Mouse (Mus musculus) embryo, embryonic 10.5 days (tissue): ENCODE measurements at regions not wholly inside any gene's neighbourhood (a gene's known extent, or its start where the extent isn't known, plus 50 kb on each side); places are given as distances from the start of the nearest gene placed in this dataset.

ENCODE experiments used
- DNase-seq: peaks from one replicate; pipeline ENCODE4 v3.0.0-alpha.2; 2015; ENCODE audit warnings: low spot score

- DNase-seq = no peak
Observed at GRCm38 (mm10) chr9:33214523-33214922, 578.5 kb downstream of the Ets1 start.

GRCm38 (mm10) chr9:33220981-33221380 is 585.0 kb downstream of the Ets1 start:
- DNase-seq = no peak

GRCm38 (mm10) chr9:33222066-33222805 is 586.2 kb downstream of the Ets1 start:
- DNase-seq = no peak

- DNase-seq = no peak
Observed at GRCm38 (mm10) chr9:33233699-33234131, 597.7 kb downstream of the Ets1 start.

GRCm38 (mm10) chr9:33238190-33238589 is 602.2 kb downstream of the Ets1 start:
- DNase-seq = no peak

- no peak for DNase-seq
Observed at GRCm38 (mm10) chr9:33238846-33239245, 602.8 kb downstream of the Ets1 start.

- no peak for DNase-seq
Observed at GRCm38 (mm10) chr9:33240506-33240905, 604.5 kb downstream of the Ets1 start.

GRCm38 (mm10) chr9:33240914-33241635 is 605.1 kb downstream of the Ets1 start:
- DNase-seq = no peak

- peak; percentile 71 for DNase-seq
Observed at GRCm38 (mm10) chr9:33246932-33247331, 610.9 kb downstream of the Ets1 start.

GRCm38 (mm10) chr9:33258241-33258640 is 622.2 kb downstream of the Ets1 start:
- DNase-seq = no peak

GRCm38 (mm10) chr9:33260171-33260570 is 624.1 kb downstream of the Ets1 start:
- peak; percentile 76 for DNase-seq

- no peak for DNase-seq
Observed at GRCm38 (mm10) chr9:33289381-33289780, 653.4 kb downstream of the Ets1 start.

- DNase-seq = no peak
Observed at GRCm38 (mm10) chr9:33292116-33292515, 656.1 kb downstream of the Ets1 start.

- DNase-seq = peak; percentile 3
Observed at GRCm38 (mm10) chr9:33295925-33296324, 659.9 kb downstream of the Ets1 start.

GRCm38 (mm10) chr9:33319525-33320025 is 683.6 kb downstream of the Ets1 start:
- DNase-seq = no peak

- no peak for DNase-seq
Observed at GRCm38 (mm10) chr9:33327722-33328121, 691.7 kb downstream of the Ets1 start.

GRCm38 (mm10) chr9:33350258-33350657 is 714.2 kb downstream of the Ets1 start:
- no peak for DNase-seq

GRCm38 (mm10) chr9:33356621-33357020 is 720.6 kb downstream of the Ets1 start:
- DNase-seq = no peak

- no peak for DNase-seq
Observed at GRCm38 (mm10) chr9:33360966-33361365, 724.9 kb downstream of the Ets1 start.

GRCm38 (mm10) chr9:33389170-33389569 is 753.1 kb downstream of the Ets1 start:
- DNase-seq = no peak

- DNase-seq = no peak
Observed at GRCm38 (mm10) chr9:33404691-33405090, 768.7 kb downstream of the Ets1 start.

- no peak for DNase-seq
Observed at GRCm38 (mm10) chr9:33407517-33407916, 771.5 kb downstream of the Ets1 start.

GRCm38 (mm10) chr9:33423781-33424180 is 787.8 kb downstream of the Ets1 start:
- no peak for DNase-seq
